Mouse (Mus musculus): ENCODE measurements around the gene Socs5. TPM values are rescaled to one million over a fixed set of nuclear protein-coding genes. Genes with fewer than 3 reads are reported as not detected.
"Not testable (repeated sequence)": the region's sequence is repeated elsewhere in the genome, so short reads cannot be mapped to it uniquely, and the experiment has no call there.

Gene Socs5
- polyA plus RNA-seq, 1 experiment: 6.4 TPM

GRCm38 (mm10) chr17:87073470-87073869, 34.0 kb upstream of the Socs5 start:
- TF ChIP-seq CTCF (IDR thresholded peaks at IDR 0.05; ENCODE audit: control insufficient read depth, insufficient read depth, insufficient replicate concordance, low read depth, low read length) (no peak), POLR2A (IDR thresholded peaks at IDR 0.05; ENCODE audit: control insufficient read depth, low read depth, low read length) (no peak)
- no peaks in the 10 kb centered on the region for H3K36me3 ChIP-seq (ENCODE audit: control insufficient read depth, insufficient read depth, low read length)
- no peaks in the 10 kb centered on the region for H3K27me3 ChIP-seq (ENCODE audit: control insufficient read depth, insufficient read depth, low read length)
- no peaks in the 10 kb centered on the region for H3K4me1 ChIP-seq (ENCODE audit: control insufficient read depth, insufficient read depth, low read length)
- no peak overlapping the region for H3K27ac ChIP-seq (ENCODE audit: control insufficient read depth, insufficient read depth, low read depth, low read length)
- H3K4me3 ChIP-seq (ENCODE audit: control insufficient read depth, low read depth, low read length): no peak overlapping the region

- H3K27me3 ChIP-seq (ENCODE audit: control insufficient read depth, insufficient read depth, low read length); H3K4me1 ChIP-seq (ENCODE audit: control insufficient read depth, insufficient read depth, low read length); H3K27ac ChIP-seq (ENCODE audit: control insufficient read depth, insufficient read depth, low read depth, low read length); H3K36me3 ChIP-seq (ENCODE audit: control insufficient read depth, insufficient read depth, low read length); H3K4me3 ChIP-seq (ENCODE audit: control insufficient read depth, low read depth, low read length): not testable (repeated sequence)
Observed at GRCm38 (mm10) chr17:87078217-87078616, 29.3 kb upstream of the Socs5 start.

- TF ChIP-seq CTCF (IDR thresholded peaks at IDR 0.05; ENCODE audit: control insufficient read depth, insufficient read depth, insufficient replicate concordance, low read depth, low read length) (no peak), POLR2A (IDR thresholded peaks at IDR 0.05; ENCODE audit: control insufficient read depth, low read depth, low read length) (no peak)
- no peaks in the 10 kb centered on the region for H3K36me3 ChIP-seq (ENCODE audit: control insufficient read depth, insufficient read depth, low read length)
- no peak overlapping the region for H3K27ac ChIP-seq (ENCODE audit: control insufficient read depth, insufficient read depth, low read depth, low read length)
- H3K4me3 ChIP-seq (ENCODE audit: control insufficient read depth, low read depth, low read length): no peak overlapping the region
- H3K27me3 ChIP-seq (ENCODE audit: control insufficient read depth, insufficient read depth, low read length): no peaks in the 10 kb centered on the region
- no peaks in the 10 kb centered on the region for H3K4me1 ChIP-seq (ENCODE audit: control insufficient read depth, insufficient read depth, low read length)
Observed at GRCm38 (mm10) chr17:87080724-87081123, 26.8 kb upstream of the Socs5 start.

- TF ChIP-seq CTCF (IDR thresholded peaks at IDR 0.05; ENCODE audit: control insufficient read depth, insufficient read depth, insufficient replicate concordance, low read depth, low read length) (no peak), POLR2A (IDR thresholded peaks at IDR 0.05; ENCODE audit: control insufficient read depth, low read depth, low read length) (no peak)
- no peak overlapping the region for H3K4me3 ChIP-seq (ENCODE audit: control insufficient read depth, low read depth, low read length)
- H3K4me1 ChIP-seq (ENCODE audit: control insufficient read depth, insufficient read depth, low read length): no peaks in the 10 kb centered on the region
- H3K36me3 ChIP-seq (ENCODE audit: control insufficient read depth, insufficient read depth, low read length): no peaks in the 10 kb centered on the region
- no peaks in the 10 kb centered on the region for H3K27me3 ChIP-seq (ENCODE audit: control insufficient read depth, insufficient read depth, low read length)
- H3K27ac ChIP-seq (ENCODE audit: control insufficient read depth, insufficient read depth, low read depth, low read length): no peak overlapping the region
Observed at GRCm38 (mm10) chr17:87082547-87082946, 24.9 kb upstream of the Socs5 start.

GRCm38 (mm10) chr17:87083671-87084070, 23.8 kb upstream of the Socs5 start:
- no peaks in the 10 kb centered on the region for H3K36me3 ChIP-seq (ENCODE audit: control insufficient read depth, insufficient read depth, low read length)
- H3K27me3 ChIP-seq (ENCODE audit: control insufficient read depth, insufficient read depth, low read length): no peaks in the 10 kb centered on the region
- no peak overlapping the region for H3K27ac ChIP-seq (ENCODE audit: control insufficient read depth, insufficient read depth, low read depth, low read length)
- TF ChIP-seq CTCF (IDR thresholded peaks at IDR 0.05; ENCODE audit: control insufficient read depth, insufficient read depth, insufficient replicate concordance, low read depth, low read length): no peak
- TF ChIP-seq POLR2A (IDR thresholded peaks at IDR 0.05; ENCODE audit: control insufficient read depth, low read depth, low read length): no peak
- H3K4me3 ChIP-seq (ENCODE audit: control insufficient read depth, low read depth, low read length): no peak overlapping the region
- no peaks in the 10 kb centered on the region for H3K4me1 ChIP-seq (ENCODE audit: control insufficient read depth, insufficient read depth, low read length)

- TF ChIP-seq POLR2A (IDR thresholded peaks at IDR 0.05; ENCODE audit: control insufficient read depth, low read depth, low read length) (no peak), CTCF (IDR thresholded peaks at IDR 0.05; ENCODE audit: control insufficient read depth, insufficient read depth, insufficient replicate concordance, low read depth, low read length) (no peak)
- H3K27ac ChIP-seq (ENCODE audit: control insufficient read depth, insufficient read depth, low read depth, low read length): no peak overlapping the region
- H3K27me3 ChIP-seq (ENCODE audit: control insufficient read depth, insufficient read depth, low read length): no peaks in the 10 kb centered on the region
- no peaks in the 10 kb centered on the region for H3K36me3 ChIP-seq (ENCODE audit: control insufficient read depth, insufficient read depth, low read length)
- H3K4me3 ChIP-seq (ENCODE audit: control insufficient read depth, low read depth, low read length): no peak overlapping the region
- no peaks in the 10 kb centered on the region for H3K4me1 ChIP-seq (ENCODE audit: control insufficient read depth, insufficient read depth, low read length)
Observed at GRCm38 (mm10) chr17:87085726-87086125, 21.8 kb upstream of the Socs5 start.

GRCm38 (mm10) chr17:87089296-87089695, 18.2 kb upstream of the Socs5 start:
- TF ChIP-seq POLR2A (IDR thresholded peaks at IDR 0.05; ENCODE audit: control insufficient read depth, low read depth, low read length): no peak
- no peak for TF ChIP-seq CTCF (IDR thresholded peaks at IDR 0.05; ENCODE audit: control insufficient read depth, insufficient read depth, insufficient replicate concordance, low read depth, low read length)
- Histone ChIP-seq H3K27ac (ENCODE audit: control insufficient read depth, insufficient read depth, low read depth, low read length) (no peak overlapping the region), H3K4me1 (ENCODE audit: control insufficient read depth, insufficient read depth, low read length) (peaks cover 2% of the 10 kb centered on the region; the same call in 1 of the 2 replicates), H3K36me3 (ENCODE audit: control insufficient read depth, insufficient read depth, low read length) (no peaks in the 10 kb centered on the region), H3K27me3 (ENCODE audit: control insufficient read depth, insufficient read depth, low read length) (no peaks in the 10 kb centered on the region), H3K4me3 (ENCODE audit: control insufficient read depth, low read depth, low read length) (no peak overlapping the region)

- Histone ChIP-seq H3K4me1 (ENCODE audit: control insufficient read depth, insufficient read depth, low read length) (peaks cover 2% of the 10 kb centered on the region; the same call in 1 of the 2 replicates), H3K27me3 (ENCODE audit: control insufficient read depth, insufficient read depth, low read length) (no peaks in the 10 kb centered on the region), H3K27ac (ENCODE audit: control insufficient read depth, insufficient read depth, low read depth, low read length) (no peak overlapping the region), H3K4me3 (ENCODE audit: control insufficient read depth, low read depth, low read length) (no peak overlapping the region), H3K36me3 (ENCODE audit: control insufficient read depth, insufficient read depth, low read length) (no peaks in the 10 kb centered on the region)
- TF ChIP-seq CTCF (IDR thresholded peaks at IDR 0.05; ENCODE audit: control insufficient read depth, insufficient read depth, insufficient replicate concordance, low read depth, low read length): no peak
- TF ChIP-seq POLR2A (IDR thresholded peaks at IDR 0.05; ENCODE audit: control insufficient read depth, low read depth, low read length): no peak
Observed at GRCm38 (mm10) chr17:87093061-87093460, 14.4 kb upstream of the Socs5 start.

Measured in testis, adult 2 months (tissue).